Mouse (Mus musculus) heart, embryonic 10.5 days (tissue): ENCODE measurements around the gene Exoc6. TPM values are rescaled to one million over a fixed set of nuclear protein-coding genes. Genes with fewer than 3 reads are reported as not detected.

Experiments
- DNase-seq: peaks from one replicate; pipeline ENCODE4 v3.0.0-alpha.2; 2017; ENCODE audit warnings: low spot score
- H3K27ac ChIP-seq: fragments of 300-500 bp; sonication (generic); 2 replicates; pipeline ENCODE4 v1.5.1; 2016; ENCODE audit warnings: mild to moderate bottlenecking
- H3K27me3 ChIP-seq: fragments of 300-500 bp; sonication (generic); 2 replicates; pipeline ENCODE4 v1.6.1; 2016; ENCODE audit warnings: mild to moderate bottlenecking; ENCODE audit not compliant: poor library complexity, insufficient read depth, severe bottlenecking
- H3K36me3 ChIP-seq: fragments of 300-500 bp; sonication (generic); 2 replicates; pipeline ENCODE4 v1.6.1; 2016; ENCODE audit warnings: mild to moderate bottlenecking, moderate library complexity
- H3K4me1 ChIP-seq: fragments of 300-500 bp; sonication (generic); 2 replicates; pipeline ENCODE4 v1.6.1; 2016; ENCODE audit warnings: mild to moderate bottlenecking
- H3K4me3 ChIP-seq: fragments of 300-500 bp; sonication (generic); 2 replicates; pipeline ENCODE4 v1.5.1; 2016; ENCODE audit warnings: mild to moderate bottlenecking, moderate library complexity
- H3K9me3 ChIP-seq: fragments of 300-500 bp; sonication (generic); 2 replicates; pipeline ENCODE4 v1.6.1; 2016; ENCODE audit warnings: mild to moderate bottlenecking, moderate library complexity
- WGBS: fragments of 180-500 bp; shearing (Covaris S2); methylation state at CpG from one replicate; pipeline ENCODE4 v1.1.7; 2016; 5-methylcytosine and 5-hydroxymethylcytosine counted together
- polyA plus RNA-seq: library from polyadenylated mRNA; unstranded; fragments of >200 nt; fragmentation: Nextera tagmentation; extraction: Ambion mirVana; gene quantifications from 2 replicates; pipeline ENCODE4 v1.2.1, GENCODE M21; 2016

The Exoc6 gene
- polyA plus RNA-seq, result 18.0 and 25.3 TPM in 2 replicates

GRCm38 (mm10) chr19:37550101-37551039 lies at the start of gene Exoc6:
Gene Exoc6 (plus strand): TSS chr19:37550418.
- DNase-seq, result peak; percentile 90
- peak within 1 kb of the TSS; percentile 97 for H3K27ac ChIP-seq
- WGBS, result under 1% methylated on average over 79 of the region's 89 CpGs
- no peaks in the 10 kb centered on the region for H3K36me3 ChIP-seq
- peaks cover 12% of the 10 kb centered on the region; the same call in 1 of the 2 replicates for H3K4me1 ChIP-seq
- no peaks in the 10 kb centered on the region for H3K9me3 ChIP-seq
- peak within 1 kb of the TSS; percentile 94 for H3K4me3 ChIP-seq
- H3K27me3 ChIP-seq, result peaks cover 11% of the 10 kb centered on the region; the same call in 1 of the 2 replicates

DNA sequence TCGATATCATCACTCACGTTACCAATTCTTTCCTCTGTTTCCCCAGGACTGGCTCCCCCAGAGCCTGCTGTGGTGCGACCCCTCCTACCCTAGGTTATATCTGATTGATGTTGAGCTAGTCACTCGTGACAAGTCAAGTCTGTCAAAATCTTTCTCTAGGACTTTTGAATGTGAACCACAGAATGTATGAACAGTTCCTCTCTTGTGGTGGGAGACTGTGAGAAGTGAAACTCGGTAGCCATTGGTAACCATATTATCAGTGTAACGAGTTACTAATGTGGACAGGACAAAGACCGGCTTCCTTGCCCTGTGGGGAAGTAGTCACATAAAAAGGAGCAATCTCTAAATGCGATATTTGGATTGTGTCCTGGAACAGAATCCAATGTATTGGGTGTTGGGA lies 47.2 kb upstream of the Exoc6 start:
- Histone ChIP-seq H3K9me3 (no peaks in the 10 kb centered on the region), H3K27me3 (peaks cover 4% of the 10 kb centered on the region; the same call in 1 of the 2 replicates), H3K4me1 (no peaks in the 10 kb centered on the region), H3K4me3 (no peak overlapping the region), H3K27ac (no peak overlapping the region), H3K36me3 (no peaks in the 10 kb centered on the region)
- WGBS, result 79% methylated on average over 8 of the region's 8 CpGs
- no peak for DNase-seq

- Histone ChIP-seq H3K4me3 (no peak overlapping the region), H3K4me1 (no peaks in the 10 kb centered on the region), H3K36me3 (no peaks in the 10 kb centered on the region), H3K27me3 (peaks cover 4% of the 10 kb centered on the region; the same call in 1 of the 2 replicates), H3K27ac (no peak overlapping the region), H3K9me3 (no peaks in the 10 kb centered on the region)
- WGBS, result 73% methylated on average over 7 of the region's 7 CpGs
- DNase-seq, result no peak
These were observed 44.2 kb upstream of the Exoc6 start for GRCm38 (mm10) chr19:37506066-37506465.

GRCm38 (mm10) chr19:37506614-37507013 lies 43.6 kb upstream of the Exoc6 start:
- H3K9me3 ChIP-seq, result no peaks in the 10 kb centered on the region
- 69% methylated on average over 5 of the region's 5 CpGs for WGBS
- no peak overlapping the region for H3K27ac ChIP-seq
- peaks cover 4% of the 10 kb centered on the region; the same call in 1 of the 2 replicates for H3K27me3 ChIP-seq
- H3K4me3 ChIP-seq, result no peak overlapping the region
- H3K4me1 ChIP-seq, result no peaks in the 10 kb centered on the region
- DNase-seq, result no peak
- no peaks in the 10 kb centered on the region for H3K36me3 ChIP-seq

DNA sequence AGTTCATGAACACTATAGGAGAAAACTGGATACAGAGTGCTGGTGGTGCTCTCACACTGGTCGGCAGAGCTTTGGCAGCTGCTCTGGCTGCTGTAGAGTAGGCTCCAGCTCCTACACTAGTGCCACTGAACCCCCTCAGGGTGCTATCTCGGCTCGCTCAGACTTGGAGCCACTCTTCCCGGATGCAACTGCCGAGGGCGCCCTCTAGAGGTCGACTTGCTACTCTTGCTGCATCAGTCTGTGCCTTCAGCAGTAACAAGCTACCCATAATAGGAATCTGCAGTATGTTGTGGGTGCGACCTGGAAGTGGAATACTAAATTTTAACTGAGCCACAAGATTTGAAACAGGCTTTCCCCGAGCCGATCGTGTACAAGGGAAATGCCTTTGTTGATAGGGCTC lies 40.5 kb upstream of the Exoc6 start:
- H3K36me3 ChIP-seq, result no peaks in the 10 kb centered on the region
- WGBS, result 8% methylated on average over 11 of the region's 11 CpGs

DNA sequence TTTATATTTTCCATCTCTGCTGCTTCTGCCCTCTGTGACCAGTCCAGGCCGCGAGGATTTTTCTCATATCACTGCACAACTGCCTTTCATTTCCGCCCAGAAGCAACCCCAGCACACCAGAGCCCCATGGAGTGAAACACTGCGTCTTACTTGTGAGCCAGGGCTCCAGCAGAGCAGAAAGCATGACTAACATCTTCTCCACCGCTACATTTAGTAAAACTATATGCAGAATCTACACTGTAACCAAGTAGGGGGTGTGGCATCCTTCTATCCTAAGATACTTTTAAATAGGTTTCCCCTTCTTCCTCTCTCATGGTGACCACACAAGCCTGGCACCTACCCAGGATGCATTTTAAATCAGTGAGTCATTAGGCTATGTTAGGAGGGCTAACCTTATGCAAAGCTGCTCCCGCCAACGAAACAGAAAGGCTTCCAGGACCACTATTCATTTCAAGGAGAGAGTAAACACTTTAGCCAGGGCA lies 35.4 kb upstream of the Exoc6 start:
- Histone ChIP-seq H3K27ac (no peak overlapping the region), H3K4me3 (no peak overlapping the region)
- 59% methylated on average over 7 of the region's 7 CpGs for WGBS

More for the DNA sequence above, 40.5 kb upstream of the Exoc6 start:
- H3K27me3 ChIP-seq, result 0 out of 2 replicates have a peak, but pooled peaks cover under 1% of the 10 kb centered on the region
- no peak overlapping the region for H3K27ac ChIP-seq
- H3K9me3 ChIP-seq, result no peaks in the 10 kb centered on the region
- no peak overlapping the region for H3K4me3 ChIP-seq
- peaks cover 2% of the 10 kb centered on the region; the same call in 1 of the 2 replicates for H3K4me1 ChIP-seq
- DNase-seq, result peak; percentile 91

GRCm38 (mm10) chr19:37517419-37517818 lies 32.8 kb upstream of the Exoc6 start:
- 0 out of 2 replicates have a peak, but pooled peaks cover 6% of the 10 kb centered on the region for H3K27me3 ChIP-seq
- peak; percentile 77 for DNase-seq
- H3K9me3 ChIP-seq, result no peaks in the 10 kb centered on the region
- H3K36me3 ChIP-seq, result no peaks in the 10 kb centered on the region
- H3K4me1 ChIP-seq, result peaks cover 35% of the 10 kb centered on the region
- no peak overlapping the region for H3K27ac ChIP-seq
- WGBS, result 16% methylated on average over 7 of the region's 7 CpGs
- no peak overlapping the region for H3K4me3 ChIP-seq

More for the DNA sequence above, 35.4 kb upstream of the Exoc6 start:
- 0 out of 2 replicates have a peak, but pooled peaks cover 6% of the 10 kb centered on the region for H3K27me3 ChIP-seq
- H3K9me3 ChIP-seq, result no peaks in the 10 kb centered on the region
- no peaks in the 10 kb centered on the region for H3K36me3 ChIP-seq
- peak; percentile 39 for DNase-seq
- H3K4me1 ChIP-seq, result peaks cover 23% of the 10 kb centered on the region

DNA sequence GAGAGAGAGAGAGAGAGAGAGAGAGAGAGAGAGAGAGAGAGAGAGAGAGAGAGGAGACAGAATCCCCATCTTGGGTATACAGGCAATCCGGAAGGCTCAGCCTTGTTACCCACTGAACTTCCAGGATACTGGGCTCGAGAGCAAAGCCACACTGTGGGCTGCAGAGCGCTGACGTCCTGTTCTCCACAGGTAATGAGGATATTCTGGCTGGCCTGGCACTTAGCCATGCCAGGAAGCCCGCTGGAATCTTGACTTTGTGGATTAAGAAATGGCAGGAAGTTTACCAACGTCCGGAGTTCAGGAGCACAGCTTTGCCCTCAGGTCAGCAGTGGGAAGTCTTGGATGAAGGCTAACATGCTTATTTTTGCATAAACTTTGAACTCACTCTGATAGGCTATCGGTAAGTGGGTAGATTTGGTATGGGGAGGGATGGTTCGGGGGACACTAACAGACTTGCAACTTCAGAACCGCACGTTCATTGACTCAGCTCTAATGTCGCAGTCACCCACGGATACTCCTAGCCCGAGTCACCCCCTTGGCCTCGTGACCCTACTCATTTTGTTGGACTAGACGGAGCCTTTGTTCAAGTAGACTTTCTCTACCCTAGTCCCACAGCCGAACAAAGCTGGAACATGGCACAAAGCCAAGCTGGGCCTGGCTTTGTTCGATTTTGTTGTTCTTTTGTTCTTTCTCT lies 29.3 kb upstream of the Exoc6 start:
- peak; percentile 48 for DNase-seq
- Histone ChIP-seq H3K27ac (no peak overlapping the region; the same call in 1 of the 2 replicates), H3K27me3 (0 out of 2 replicates have a peak, but pooled peaks cover 2% of the 10 kb centered on the region), H3K4me3 (no peak overlapping the region), H3K4me1 (peaks cover 28% of the 10 kb centered on the region), H3K36me3 (no peaks in the 10 kb centered on the region), H3K9me3 (no peaks in the 10 kb centered on the region)
- 64% methylated on average over 18 of the region's 18 CpGs for WGBS

DNA sequence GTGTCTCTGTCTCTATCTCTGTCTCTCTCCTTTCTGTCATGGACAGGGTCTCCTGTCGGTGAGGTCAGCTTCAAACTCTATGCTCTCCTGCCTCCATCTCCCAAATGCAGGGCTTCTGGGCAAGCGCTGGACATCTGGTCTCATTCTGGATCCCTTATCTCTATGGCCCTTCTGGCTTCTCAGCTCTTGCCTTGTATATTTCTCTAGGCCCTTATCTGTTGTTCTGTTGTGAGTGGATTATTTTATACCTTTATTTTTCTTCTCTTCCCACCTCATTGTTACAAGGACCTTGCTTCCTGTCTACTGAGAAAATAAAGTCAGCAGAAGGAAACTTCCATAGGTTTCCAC lies 28.8 kb upstream of the Exoc6 start:
- Histone ChIP-seq H3K27ac (no peak overlapping the region; the same call in 1 of the 2 replicates), H3K4me3 (no peak overlapping the region), H3K27me3 (0 out of 2 replicates have a peak, but pooled peaks cover 4% of the 10 kb centered on the region), H3K36me3 (no peaks in the 10 kb centered on the region), H3K4me1 (peaks cover 28% of the 10 kb centered on the region), H3K9me3 (no peaks in the 10 kb centered on the region)
- DNase-seq, result peak; percentile 82
- WGBS, result 50% methylated on average over 2 of the region's 2 CpGs

DNA sequence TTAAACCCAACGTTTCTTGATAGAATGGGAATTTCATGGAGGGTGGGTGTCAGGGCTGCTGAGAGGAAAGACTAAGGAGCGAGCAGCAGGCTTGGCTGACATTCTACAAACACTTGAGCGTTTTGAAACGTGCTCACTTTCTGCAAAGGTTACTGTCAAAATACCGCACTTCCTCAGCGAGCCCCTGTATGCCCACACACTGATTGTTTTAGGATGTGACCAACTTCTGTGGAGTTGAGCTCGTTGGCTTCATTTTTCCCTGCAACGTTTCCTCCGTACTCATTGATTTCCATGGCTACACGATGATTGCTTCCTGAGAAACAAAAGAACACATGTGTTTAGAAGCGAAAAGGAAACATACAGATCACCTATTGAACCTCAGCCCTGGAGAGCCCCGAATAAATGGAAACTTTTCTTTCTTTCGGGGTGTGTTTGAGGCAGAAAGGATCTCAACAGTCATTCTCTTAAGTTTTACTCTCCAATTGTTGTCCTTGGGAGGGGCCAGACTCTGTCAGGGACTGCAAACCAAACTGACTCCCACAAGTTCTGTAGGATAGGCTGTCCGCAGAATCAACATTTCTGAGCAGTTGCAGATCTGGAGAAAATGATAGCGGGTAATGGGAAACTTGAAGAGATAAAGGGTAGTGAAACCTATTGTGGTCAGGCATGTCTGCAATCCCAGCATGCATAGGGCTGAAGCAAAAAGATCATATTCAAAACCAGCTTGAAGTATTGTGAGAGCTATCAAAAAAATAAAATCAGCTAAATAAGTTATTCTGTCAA lies 26.7 kb upstream of the Exoc6 start:
- H3K27me3 ChIP-seq, result 0 out of 2 replicates have a peak, but pooled peaks cover 4% of the 10 kb centered on the region
- no peaks in the 10 kb centered on the region for H3K36me3 ChIP-seq
- 58% methylated on average over 15 of the region's 15 CpGs for WGBS
- no peak overlapping the region for H3K27ac ChIP-seq
- DNase-seq, result no peak
- no peak overlapping the region for H3K4me3 ChIP-seq
- no peaks in the 10 kb centered on the region for H3K9me3 ChIP-seq
- H3K4me1 ChIP-seq, result peaks cover 15% of the 10 kb centered on the region; the same call in 1 of the 2 replicates

DNA sequence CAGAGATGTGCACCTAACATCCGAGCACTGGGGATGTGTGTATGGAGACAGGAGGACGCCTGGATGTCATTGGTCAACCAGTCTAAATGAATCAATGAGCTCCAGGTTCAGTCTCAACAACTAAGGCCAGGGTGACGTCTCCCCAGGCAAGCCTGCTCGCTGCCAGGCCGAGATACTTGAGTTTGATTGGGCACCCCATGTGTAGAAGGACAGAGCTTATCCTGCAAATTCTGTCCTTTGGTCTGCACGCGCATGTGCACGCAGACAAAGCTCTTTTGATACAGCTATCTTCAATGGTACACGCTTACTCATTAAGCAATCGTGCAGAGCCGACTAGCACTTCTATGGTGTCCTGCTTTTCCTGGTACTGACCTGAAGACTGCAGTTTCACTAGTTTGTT lies 24.3 kb upstream of the Exoc6 start:
- H3K27ac ChIP-seq, result no peak overlapping the region
- no peaks in the 10 kb centered on the region for H3K36me3 ChIP-seq
- WGBS, result 84% methylated on average over 11 of the region's 11 CpGs
- H3K27me3 ChIP-seq, result 0 out of 2 replicates have a peak, but pooled peaks cover 4% of the 10 kb centered on the region
- no peaks in the 10 kb centered on the region for H3K9me3 ChIP-seq
- H3K4me3 ChIP-seq, result no peak overlapping the region
- peaks cover 9% of the 10 kb centered on the region; the same call in 1 of the 2 replicates for H3K4me1 ChIP-seq
- DNase-seq, result peak; percentile 71

DNA sequence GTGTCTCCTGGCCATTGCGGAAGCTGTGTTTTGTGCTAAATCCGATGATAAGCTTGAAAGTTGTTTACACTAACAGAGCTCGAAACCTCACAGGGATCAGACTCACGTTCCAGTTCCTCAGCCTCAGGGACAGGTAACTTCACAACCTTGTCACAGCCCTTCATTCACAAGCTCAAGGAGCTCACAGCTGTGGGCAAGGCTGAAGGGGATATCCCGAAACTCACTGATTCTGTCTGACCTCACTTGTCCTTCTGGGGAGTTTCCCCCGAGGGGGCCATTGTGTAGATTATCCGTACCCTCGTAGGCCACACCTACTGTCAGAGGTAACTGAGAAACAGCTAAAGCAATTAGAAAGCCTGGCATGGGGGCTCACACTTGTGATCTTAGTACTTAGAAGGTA lies 23.4 kb upstream of the Exoc6 start:
- Histone ChIP-seq H3K36me3 (no peaks in the 10 kb centered on the region), H3K4me1 (0 out of 2 replicates have a peak, but pooled peaks cover 3% of the 10 kb centered on the region), H3K27me3 (0 out of 2 replicates have a peak, but pooled peaks cover 4% of the 10 kb centered on the region), H3K4me3 (no peak overlapping the region), H3K9me3 (no peaks in the 10 kb centered on the region), H3K27ac (no peak overlapping the region)
- DNase-seq, result peak; percentile 69
- WGBS, result 15% methylated on average over 8 of the region's 8 CpGs
